Mouse (Mus musculus): Measurements from ENCODE around the gene Slc25a45. TPM values are rescaled to one million over a fixed set of nuclear protein-coding genes. Genes with fewer than 3 reads are reported as not detected.
A peak's percentile ranks its signal among the peaks of the same experiment; 100 is the strongest.

Slc25a45 gene
- polyA plus RNA-seq, 1 experiment, result 8.7 TPM

DNA sequence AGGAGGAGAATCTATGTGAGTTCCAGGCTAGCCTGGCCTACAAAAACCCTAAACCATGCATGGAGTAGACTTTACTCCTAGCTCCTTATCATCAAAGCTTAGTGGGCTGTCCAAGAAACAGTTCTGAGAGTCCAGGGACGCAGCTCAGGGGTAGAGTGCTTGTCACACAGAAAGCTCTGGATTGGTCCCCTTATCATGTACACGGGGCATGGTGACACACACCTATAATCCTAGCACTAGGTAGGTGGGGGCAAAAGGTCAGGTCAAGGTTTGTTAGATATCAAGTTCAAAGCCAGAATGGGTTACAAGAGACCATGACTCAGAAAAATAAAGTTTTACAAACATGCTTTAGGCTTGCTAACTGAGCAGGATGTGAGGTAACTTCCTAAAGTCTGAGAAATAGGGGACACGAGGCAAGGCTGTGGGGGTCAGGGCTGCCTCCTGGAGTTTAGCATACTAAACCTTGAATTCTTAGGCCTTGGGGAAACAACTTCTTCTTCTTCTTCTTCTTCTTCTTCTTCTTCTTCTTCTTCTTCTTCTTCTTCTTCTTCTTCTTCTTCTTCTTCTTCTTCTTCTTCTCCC lies 9.7 kb downstream of the Slc25a45 start:
- DNase-seq (ENCODE audit: extremely low spot score in 1 of 2, low spot score in 1 of 2), result no peak

DNA sequence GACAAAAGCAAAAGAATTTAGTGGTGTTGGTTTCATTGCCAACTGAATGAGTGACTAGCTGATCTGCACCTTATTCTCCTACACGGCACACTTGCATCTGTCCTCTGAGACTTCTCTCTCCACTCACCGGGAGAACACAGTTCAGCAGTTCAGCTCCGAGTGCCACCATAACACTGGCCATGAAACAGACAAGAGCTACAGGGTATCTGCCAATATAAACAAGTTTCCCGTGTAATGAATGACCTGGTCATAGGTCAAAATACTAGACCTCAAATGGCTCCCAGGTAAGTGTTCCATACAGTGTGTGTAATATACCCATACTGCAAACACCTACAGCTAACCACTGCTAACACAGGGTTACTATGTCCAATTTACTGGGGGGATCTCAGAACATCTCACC lies 11.6 kb downstream of the Slc25a45 start:
- no peak for DNase-seq (ENCODE audit: extremely low spot score in 1 of 2, low spot score in 1 of 2)

DNA sequence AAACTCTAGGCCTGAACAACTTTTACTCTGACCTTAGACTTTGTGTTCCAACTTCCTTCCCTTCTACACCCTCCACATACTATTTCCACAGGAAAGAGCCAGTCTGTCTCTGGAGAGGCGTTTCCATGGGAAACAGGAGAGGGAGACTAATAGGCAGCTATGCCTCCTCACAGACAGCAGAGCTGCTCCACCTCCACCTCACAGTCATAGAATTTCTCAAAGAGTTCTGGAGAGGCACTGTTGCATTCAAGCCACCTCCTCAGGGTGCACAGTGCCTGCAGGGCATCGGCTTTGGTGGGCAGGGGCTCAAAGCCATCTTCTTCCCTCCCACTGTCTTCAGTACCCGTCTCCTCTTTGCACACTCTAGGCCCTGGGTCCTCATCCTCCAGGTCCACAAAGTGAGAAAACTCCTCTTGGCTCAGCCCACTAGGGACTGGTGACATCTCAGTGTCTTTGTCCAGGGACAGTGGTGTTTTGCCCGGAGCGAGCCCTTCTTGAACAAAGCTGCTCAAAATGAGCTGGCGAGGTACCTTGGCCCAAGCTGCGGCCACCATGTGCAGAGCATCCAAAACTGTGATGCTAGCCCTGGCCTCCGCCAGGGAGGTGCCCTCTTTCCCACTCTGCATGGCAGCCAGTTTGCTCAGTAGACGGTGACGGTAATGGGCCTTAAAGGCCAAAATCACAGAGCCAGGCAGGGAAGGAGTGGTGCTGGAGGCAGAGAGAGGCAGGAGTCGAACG lies 14.1 kb downstream of the Slc25a45 start:
- no peak for DNase-seq (ENCODE audit: extremely low spot score in 1 of 2, low spot score in 1 of 2)

DNA sequence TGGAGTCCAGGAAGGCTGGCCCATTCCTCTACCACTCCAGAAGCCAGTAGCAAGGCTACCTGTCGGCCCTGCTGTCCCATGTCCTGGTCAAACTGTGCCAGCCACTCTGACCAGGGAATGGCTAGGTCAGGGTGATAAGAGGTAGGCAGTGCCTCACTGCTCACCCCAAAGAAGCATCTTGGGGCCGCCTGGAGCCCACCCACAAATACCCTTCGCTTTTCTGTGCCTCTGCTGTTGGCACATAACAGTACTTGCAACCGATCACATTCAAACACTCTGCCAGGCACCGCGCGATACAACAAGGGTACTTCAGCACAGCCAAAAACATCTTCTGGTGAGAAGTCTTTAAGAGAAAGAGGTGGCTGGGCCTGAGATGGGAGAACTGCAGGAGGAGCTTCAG lies 14.7 kb downstream of the Slc25a45 start:
- DNase-seq (ENCODE audit: extremely low spot score in 1 of 2, low spot score in 1 of 2), result no peak

- DNase-seq (ENCODE audit: extremely low spot score in 1 of 2, low spot score in 1 of 2), result no peak
Measured at GRCm38 (mm10) chr19:5892735-5893134, 15.1 kb downstream of the Slc25a45 start.

DNA sequence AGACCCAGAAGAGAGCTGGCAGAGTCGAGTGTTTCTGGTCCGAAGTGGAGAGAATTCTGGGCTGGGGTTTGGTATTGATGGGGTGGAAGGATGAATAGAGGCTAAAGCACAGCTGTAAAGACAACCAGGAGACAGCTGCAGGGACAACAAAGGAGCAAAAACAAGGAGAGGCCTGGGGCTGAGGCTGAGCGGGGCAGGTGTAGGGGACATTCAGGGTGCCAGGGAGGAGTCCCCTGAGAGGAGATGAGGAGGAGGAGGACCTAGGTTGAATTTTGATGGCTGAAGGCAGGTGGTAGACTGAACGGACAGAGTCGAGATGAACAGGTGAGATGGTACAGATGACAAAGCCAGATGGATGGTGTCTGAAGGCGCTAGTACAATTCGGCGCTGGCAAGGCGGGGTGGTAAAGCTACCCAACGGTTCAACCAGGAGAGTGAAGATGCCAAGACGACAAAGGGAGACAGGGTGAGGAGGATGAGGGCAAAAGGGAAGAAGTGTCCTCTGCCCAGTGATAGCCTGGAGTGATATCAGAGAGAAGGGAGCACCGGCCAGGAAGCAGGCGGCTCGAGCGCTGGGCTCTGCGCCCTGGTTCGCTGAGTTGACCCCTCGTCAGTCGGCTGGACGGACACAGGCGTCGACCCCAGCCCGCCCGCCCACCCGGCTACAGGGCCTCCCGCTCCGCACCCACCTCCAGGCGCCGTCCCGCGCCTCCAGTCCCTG lies 15.8 kb downstream of the Slc25a45 start:
- no peak for DNase-seq (ENCODE audit: extremely low spot score in 1 of 2, low spot score in 1 of 2)

DNA sequence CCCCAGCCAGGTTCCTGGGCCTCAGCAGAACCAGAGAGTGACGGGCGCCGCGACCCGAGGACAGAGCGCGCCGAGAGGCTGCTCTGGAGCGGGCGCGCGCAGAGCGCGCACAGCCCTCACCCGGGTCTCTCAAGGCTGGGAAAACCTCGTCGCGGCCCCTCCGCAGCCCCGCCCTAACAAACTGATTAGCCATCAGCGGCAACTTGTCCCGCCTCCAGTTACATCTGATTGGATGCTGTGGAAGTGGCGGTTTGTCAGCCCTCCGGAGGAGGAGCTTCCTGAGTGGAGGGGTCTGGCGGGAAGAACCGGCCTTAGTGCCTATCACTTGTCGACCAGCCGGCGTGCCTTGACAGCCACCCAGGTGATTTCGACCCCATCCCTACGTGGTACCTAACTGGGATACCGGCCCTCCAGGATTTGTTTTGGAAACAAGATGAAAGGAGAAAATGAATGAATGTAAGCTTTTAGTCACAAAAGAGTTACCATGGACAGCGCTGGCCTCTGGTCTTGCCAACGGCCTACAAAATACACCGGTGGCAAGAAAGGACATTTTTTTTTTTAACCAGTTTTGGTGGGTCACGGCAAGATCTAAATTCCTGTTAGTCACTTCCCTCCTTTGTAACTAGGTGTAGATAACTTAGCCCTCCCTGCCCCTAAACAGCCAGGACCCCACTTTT lies 16.5 kb downstream of the Slc25a45 start, which contains the start of gene Tigd3:
Gene Tigd3, minus strand, starts transcription at position 148 of the 677 bp plus-strand sequence.
- peak; percentile 94 to 97 for DNase-seq (ENCODE audit: extremely low spot score in 1 of 2, low spot score in 1 of 2)

DNA sequence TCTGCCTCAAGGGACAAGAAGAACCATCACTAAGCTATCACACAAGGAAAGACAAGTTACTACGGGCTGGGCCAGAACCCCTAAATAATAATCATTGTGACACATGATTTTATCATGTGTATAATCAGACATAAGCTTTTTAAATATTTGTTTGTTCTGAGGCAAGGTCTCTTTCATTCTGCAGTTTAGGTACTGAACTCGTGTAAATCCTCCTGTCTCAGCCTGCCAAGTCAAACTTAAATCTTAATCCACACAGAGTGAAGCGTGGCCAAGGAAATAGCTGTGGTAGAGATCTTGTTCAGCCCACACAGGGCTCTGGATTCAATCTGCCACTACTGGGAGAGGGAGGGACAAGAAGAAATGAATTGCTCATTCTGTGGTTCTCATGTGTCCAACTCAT lies 29.7 kb downstream of the Slc25a45 start:
- DNase-seq (ENCODE audit: extremely low spot score in 1 of 2, low spot score in 1 of 2), result no peak

GRCm38 (mm10) chr19:5910221-5910620 lies 32.6 kb downstream of the Slc25a45 start:
- peak in 1 of 2 experiments; percentile 13 for DNase-seq (ENCODE audit: extremely low spot score in 1 of 2, low spot score in 1 of 2)

GRCm38 (mm10) chr19:5911430-5912102 lies 34.0 kb downstream of the Slc25a45 start:
- no peak for DNase-seq (ENCODE audit: extremely low spot score in 1 of 2, low spot score in 1 of 2)

GRCm38 (mm10) chr19:5912103-5913006 lies 34.7 kb downstream of the Slc25a45 start:
- DNase-seq (ENCODE audit: extremely low spot score in 1 of 2, low spot score in 1 of 2), result peak; percentile 97 to 99

DNA sequence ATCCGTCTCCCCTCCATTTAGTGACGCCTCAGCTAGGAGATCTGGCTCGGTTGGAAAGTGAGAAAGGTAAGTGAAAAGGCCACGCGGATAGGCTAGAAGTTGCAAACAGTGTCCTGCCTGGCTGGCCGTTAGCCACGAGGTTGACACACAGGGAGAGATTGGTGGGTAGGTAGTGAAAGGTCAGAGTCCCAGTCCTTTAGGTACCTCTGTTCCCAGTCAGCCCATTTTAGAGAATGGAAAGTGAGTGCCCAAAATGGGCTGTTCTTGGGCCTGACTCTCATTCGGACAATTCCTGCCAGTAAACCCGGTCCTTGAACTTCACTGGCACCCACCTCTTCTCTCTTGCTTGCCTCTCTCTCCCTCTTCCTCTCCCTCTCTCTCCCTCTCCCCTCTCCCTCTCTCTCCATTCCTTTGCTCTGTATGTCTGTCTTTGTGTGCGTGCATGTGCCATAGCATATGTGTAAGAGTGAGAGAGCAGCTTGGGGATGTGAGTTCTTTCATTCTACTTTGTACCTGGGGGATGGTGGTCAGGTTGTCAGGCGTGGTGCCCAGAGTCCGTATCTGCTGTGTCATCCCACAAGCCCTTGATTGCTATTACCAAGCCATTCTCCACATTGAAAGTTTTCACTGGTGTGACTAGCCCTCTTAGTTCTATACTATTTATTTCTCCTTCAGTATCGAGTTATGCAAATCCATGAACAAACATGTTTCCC lies 35.6 kb downstream of the Slc25a45 start, which contains the start of gene Dpf2:
Gene Dpf2, minus strand, starts transcription at position 4 of the 713 bp plus-strand sequence.
- no peak for DNase-seq (ENCODE audit: extremely low spot score in 1 of 2, low spot score in 1 of 2)

DNA sequence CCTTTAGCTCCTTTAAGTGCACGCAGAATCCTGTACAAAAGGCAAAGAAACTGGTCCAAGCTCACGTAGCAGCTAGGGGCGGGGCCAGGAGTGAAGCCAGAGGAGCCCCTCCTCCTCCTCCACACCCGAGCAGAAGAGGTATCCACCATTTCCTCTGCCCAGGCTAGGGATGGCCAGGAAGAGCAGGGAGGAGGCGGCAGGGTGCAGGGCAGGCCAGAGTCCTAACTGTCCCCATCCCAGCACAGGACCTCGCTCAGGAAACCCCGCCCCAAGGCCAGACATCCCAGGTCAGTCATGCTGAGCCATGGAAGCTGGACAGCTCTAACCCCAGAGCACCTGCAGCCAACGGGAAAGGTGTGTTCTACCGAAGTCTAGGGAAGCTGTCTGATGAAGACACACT lies 44.1 kb downstream of the Slc25a45 start:
- DNase-seq (ENCODE audit: extremely low spot score in 1 of 2, low spot score in 1 of 2), result no peak

GRCm38 (mm10) chr19:5922119-5922942 lies 44.7 kb downstream of the Slc25a45 start:
- DNase-seq (ENCODE audit: extremely low spot score in 1 of 2, low spot score in 1 of 2), result no peak

DNA sequence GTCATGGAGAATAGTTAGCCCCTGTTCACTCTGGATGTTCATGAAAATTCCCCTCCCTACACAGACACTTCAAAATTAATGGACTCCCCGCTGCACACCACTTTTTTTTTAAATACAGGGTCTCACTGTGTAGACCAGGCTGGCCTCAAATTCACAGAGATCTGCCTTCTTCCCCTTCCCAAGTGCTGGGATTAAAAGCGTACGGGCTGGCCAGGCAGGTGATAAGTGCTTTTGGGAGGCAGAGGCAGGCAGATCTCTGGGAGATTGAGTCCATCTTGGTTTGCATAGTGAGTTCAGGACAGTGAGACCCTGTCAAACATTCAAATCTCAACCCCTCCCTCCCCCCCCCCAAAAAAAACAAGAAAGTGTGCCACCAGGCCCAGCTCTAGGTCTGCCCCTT lies 45.4 kb downstream of the Slc25a45 start:
- no peak for DNase-seq (ENCODE audit: extremely low spot score in 1 of 2, low spot score in 1 of 2)

- peak; percentile 56 to 96 for DNase-seq (ENCODE audit: extremely low spot score in 1 of 2, low spot score in 1 of 2)
Measured at GRCm38 (mm10) chr19:5923990-5924712, 46.5 kb downstream of the Slc25a45 start.

GRCm38 (mm10) chr19:5924713-5925093 lies 47.1 kb downstream of the Slc25a45 start, which contains the start of gene Cdc42ep2:
Gene Cdc42ep2 (minus strand): TSS chr19:5924816.
- peak; percentile 87 to 94 for DNase-seq (ENCODE audit: extremely low spot score in 1 of 2, low spot score in 1 of 2)
